Mouse (Mus musculus) limb, embryonic 15.5 days (tissue): ENCODE data around the gene Olfr154. TPM values are rescaled to one million over a fixed set of nuclear protein-coding genes. Genes with fewer than 3 reads are reported as not detected.
"Not testable (repeated sequence)": the region's sequence is repeated elsewhere in the genome, so short reads cannot be mapped to it uniquely, and the experiment has no call there.

ENCODE experiments used
- ATAC-seq: fragments of 200-750 bp; cut with Nextera tagmentation; 2 replicates; pipeline ENCODE4 v1.8.0; 2017; ENCODE audit warnings: low read depth, moderate TSS enrichment; ENCODE audit not compliant: insufficient number of reproducible peaks, low FRiP score, low TSS enrichment
- H3K27ac ChIP-seq: fragments of 300-500 bp; sonication (generic); 2 replicates; pipeline ENCODE4 v1.5.1; 2015; ENCODE audit warnings: moderate library complexity, mild to moderate bottlenecking, inconsistent platforms
- H3K27me3 ChIP-seq: fragments of 300-500 bp; sonication (generic); 2 replicates; pipeline ENCODE4 v1.6.1; 2015; ENCODE audit warnings: inconsistent platforms
- H3K36me3 ChIP-seq: fragments of 300-500 bp; sonication (generic); 2 replicates; pipeline ENCODE4 v1.6.1; 2015; ENCODE audit warnings: inconsistent platforms
- H3K4me1 ChIP-seq: fragments of 300-500 bp; sonication (generic); 2 replicates; pipeline ENCODE4 v1.6.1; 2015; ENCODE audit warnings: inconsistent platforms
- H3K4me2 ChIP-seq: fragments of 300-500 bp; sonication (generic); 2 replicates; pipeline ENCODE4 v1.6.1; 2015; ENCODE audit warnings: mild to moderate bottlenecking, inconsistent platforms
- H3K4me3 ChIP-seq: fragments of 300-500 bp; sonication (generic); 2 replicates; pipeline ENCODE4 v1.5.1; 2015; ENCODE audit warnings: mild to moderate bottlenecking, inconsistent platforms
- H3K9ac ChIP-seq: fragments of 300-500 bp; sonication (generic); 2 replicates; pipeline ENCODE4 v1.6.1; 2015; ENCODE audit warnings: inconsistent platforms
- H3K9me3 ChIP-seq: fragments of 300-500 bp; sonication (generic); 2 replicates; pipeline ENCODE4 v1.6.1; 2016; ENCODE audit warnings: inconsistent platforms
- WGBS: fragments of 180-500 bp; shearing (Covaris S2); methylation state at CpG from one replicate; pipeline ENCODE4 v1.1.7; 2015; 5-methylcytosine and 5-hydroxymethylcytosine counted together
- polyA plus RNA-seq: library from polyadenylated mRNA; unstranded; fragments of >200 nt; fragmentation: Nextera tagmentation; extraction: Ambion mirVana; gene quantifications from 2 replicates; pipeline ENCODE4 v1.2.1, GENCODE M21; 2015

Olfr154 gene
- polyA plus RNA-seq, result not detected in 2 replicates

- not testable (repeated sequence) for ATAC-seq, H3K4me2 ChIP-seq, H3K4me1 ChIP-seq, H3K4me3 ChIP-seq, H3K27me3 ChIP-seq, H3K9me3 ChIP-seq, H3K36me3 ChIP-seq, H3K27ac ChIP-seq, H3K9ac ChIP-seq
These were observed at the start of gene Olfr154 for GRCm38 (mm10) chr2:85664355-85664754. Gene Olfr154 (minus strand): TSS chr2:85664455.

GRCm38 (mm10) chr2:85711159-85711558 lies 46.9 kb upstream of the Olfr154 start:
- Histone ChIP-seq H3K4me1 (no peaks in the 10 kb centered on the region), H3K27me3 (no peaks in the 10 kb centered on the region), H3K36me3 (no peaks in the 10 kb centered on the region), H3K4me3 (no peak overlapping the region), H3K27ac (no peak overlapping the region), H3K9ac (no peak overlapping the region), H3K9me3 (no peaks in the 10 kb centered on the region), H3K4me2 (no peak overlapping the region)
- WGBS, result 17% methylated on average over 1 of the region's 1 CpGs
- no peak for ATAC-seq

GRCm38 (mm10) chr2:85710680-85711079 lies 46.4 kb upstream of the Olfr154 start:
- H3K27ac ChIP-seq, H3K4me1 ChIP-seq, H3K9me3 ChIP-seq, ATAC-seq, H3K27me3 ChIP-seq, H3K4me2 ChIP-seq, H3K9ac ChIP-seq, H3K36me3 ChIP-seq, H3K4me3 ChIP-seq: not testable (repeated sequence)
- WGBS, result 29% methylated on average over 2 of the region's 2 CpGs

GRCm38 (mm10) chr2:85689131-85689530 lies 24.9 kb upstream of the Olfr154 start, which contains the start of gene Olfr1008:
Gene Olfr1008 (plus strand): TSS chr2:85689431.
- no peaks in the 10 kb centered on the region for H3K9me3 ChIP-seq
- H3K4me3 ChIP-seq, result no peak within 1 kb of the TSS
- H3K4me1 ChIP-seq, result no peaks in the 10 kb centered on the region
- H3K4me2 ChIP-seq, result no peak within 1 kb of the TSS
- no peak within 1 kb of the TSS for H3K27ac ChIP-seq
- ATAC-seq, result no peak
- H3K36me3 ChIP-seq, result no peaks in the 10 kb centered on the region
- H3K27me3 ChIP-seq, result no peaks in the 10 kb centered on the region
- H3K9ac ChIP-seq, result no peak within 1 kb of the TSS

- Histone ChIP-seq H3K36me3 (no peaks in the 10 kb centered on the region), H3K4me3 (no peak within 1 kb of the TSS), H3K27me3 (no peaks in the 10 kb centered on the region), H3K27ac (no peak within 1 kb of the TSS), H3K9me3 (no peaks in the 10 kb centered on the region), H3K9ac (no peak within 1 kb of the TSS), H3K4me1 (no peaks in the 10 kb centered on the region), H3K4me2 (no peak within 1 kb of the TSS)
- no peak for ATAC-seq
These were observed 14.4 kb upstream of the Olfr154 start, which contains the start of gene Olfr1006 for GRCm38 (mm10) chr2:85678667-85679066. Gene Olfr1006 (minus strand): TSS chr2:85678767.

- WGBS, result 87% methylated on average over 1 of the region's 1 CpGs
- no peak for ATAC-seq
- no peak within 1 kb of the TSS for H3K27ac ChIP-seq
These were observed 13.7 kb downstream of the Olfr154 start, which contains the start of gene Olfr1002 for GRCm38 (mm10) chr2:85650604-85651003. Gene Olfr1002 (minus strand): TSS chr2:85650704.

More at GRCm38 (mm10) chr2:85650604-85651003, 13.7 kb downstream of the Olfr154 start, which contains the start of gene Olfr1002:
- Histone ChIP-seq H3K9me3 (no peaks in the 10 kb centered on the region), H3K4me3 (no peak within 1 kb of the TSS), H3K4me1 (no peaks in the 10 kb centered on the region), H3K27me3 (no peaks in the 10 kb centered on the region), H3K4me2 (no peak within 1 kb of the TSS), H3K36me3 (no peaks in the 10 kb centered on the region), H3K9ac (no peak within 1 kb of the TSS)

Other genes starting within 250 kb of the Olfr154 start
- not detected in 2 replicates for gene Olfr993, start 249.6 kb downstream of the Olfr154 start, polyA plus RNA-seq
- not detected in 2 replicates for gene Olfr994, start 228.0 kb downstream of the Olfr154 start, polyA plus RNA-seq
- gene Olfr995, start 220.8 kb downstream of the Olfr154 start, polyA plus RNA-seq, result not detected in 2 replicates
- 15.1 and 16.6 TPM in 2 replicates for gene 4833423E24Rik, start 145.4 kb downstream of the Olfr154 start, polyA plus RNA-seq
- gene Olfr996, start 85.2 kb downstream of the Olfr154 start, polyA plus RNA-seq, result not detected in 2 replicates
- gene Olfr998, start 75.5 kb downstream of the Olfr154 start, polyA plus RNA-seq, result not detected in 2 replicates
- not detected in 2 replicates for gene Olfr1000, start 52.6 kb downstream of the Olfr154 start, polyA plus RNA-seq
- not detected in 2 replicates for gene Olfr1002, start 13.8 kb downstream of the Olfr154 start, polyA plus RNA-seq
- not detected in 2 replicates for gene Olfr1006, start 14.3 kb upstream of the Olfr154 start, polyA plus RNA-seq
- gene Olfr1008, start 25.0 kb upstream of the Olfr154 start, polyA plus RNA-seq, result not detected in 2 replicates
- gene Olfr1009, start 51.0 kb upstream of the Olfr154 start, polyA plus RNA-seq, result not detected in 2 replicates
- gene Olfr1012, start 98.3 kb upstream of the Olfr154 start, polyA plus RNA-seq, result not detected in 2 replicates
- gene Olfr1013, start 102.6 kb upstream of the Olfr154 start, polyA plus RNA-seq, result not detected in 2 replicates
- gene Olfr1014, start 108.3 kb upstream of the Olfr154 start, polyA plus RNA-seq, result not detected in 2 replicates
- not detected in 2 replicates for gene Olfr1015, start 117.6 kb upstream of the Olfr154 start, polyA plus RNA-seq
- gene Olfr1016, start 138.1 kb upstream of the Olfr154 start, polyA plus RNA-seq, result not detected in 2 replicates
- gene Olfr1018, start 154.0 kb upstream of the Olfr154 start, polyA plus RNA-seq, result not detected in 2 replicates
- gene Olfr1019, start 181.0 kb upstream of the Olfr154 start, polyA plus RNA-seq, result not detected in 2 replicates
- not detected in 2 replicates for gene Olfr1020, start 182.6 kb upstream of the Olfr154 start, polyA plus RNA-seq
- gene Olfr1022, start 204.1 kb upstream of the Olfr154 start, polyA plus RNA-seq, result not detected in 2 replicates
- not detected in 2 replicates for gene Olfr1023, start 221.2 kb upstream of the Olfr154 start, polyA plus RNA-seq
- gene Olfr1024, start 240.6 kb upstream of the Olfr154 start, polyA plus RNA-seq, result not detected in 2 replicates